ENCODE assay signal across 25 mouse cellular contexts in genomic region chr7:127611011-127611410, GRCm38 (mm10). TPM values are rescaled to one million over a fixed set of nuclear protein-coding genes. Genes with fewer than 3 reads are reported as not detected.
DNase-seq lines count a peak whose midpoint lies in the region; ATAC-seq and TF ChIP-seq lines count a peak whose summit lies in the region.
"Had no signal": no experiment of that assay in that cellular context is flagged by ENCODE, and none has a peak within 500 bp of the region (broad histone marks: within the 10 kb centered on the region; RNA-seq: fewer than 3 reads in every experiment).

No protein-coding gene starts in this region.

- H3K27ac ChIP-seq in embryonic facial prominence, embryonic 12.5 days = no peak overlapping the region
- no peak overlapping the region for H3K27ac ChIP-seq in embryonic facial prominence, embryonic 10.5 days (replicated peaks)
- H3K27ac ChIP-seq in ES-E14 (ENCODE audit: insufficient read depth, low read depth, low read length, poor library complexity, severe bottlenecking) = peak overlapping the region; percentile 13; the same call in 1 of the 2 replicates
- H3K27ac ChIP-seq: forebrain, embryonic 10.5 days; forebrain, embryonic 15.5 days; heart, embryonic 10.5 days; heart, embryonic 13.5 days; hindbrain, embryonic 14.5 days; hindbrain, postnatal 0 days had no signal

- no peak for DNase-seq in embryonic facial prominence, embryonic 10.5 days (ENCODE audit: low spot score)
- peak; percentile 87 for DNase-seq in heart, adult 11 months
- DNase-seq in heart, adult 8-10 months (ENCODE audit: low spot score) = no peak
- no peak for DNase-seq in ES-E14 (ENCODE audit: low read depth, low spot score)
- DNase-seq in layer of hippocampus, adult 18-20 months (ENCODE audit: low spot score in 2 of 2) = no peak
- DNase-seq in lung, postnatal 10 days = no peak
- DNase-seq: adrenal gland, adult 2 months; adrenal gland, postnatal 14 days; cerebellum, adult 11 months; cerebellum, adult 9-11 months; gastrocnemius, postnatal 10 days; heart, adult 18-20 months; heart, postnatal 14 days; heart, postnatal 4 days had no signal

- peaks cover 68% of the 10 kb centered on the region for H3K36me3 ChIP-seq in embryonic facial prominence, embryonic 12.5 days
- peaks cover 77% of the 10 kb centered on the region for H3K36me3 ChIP-seq in embryonic facial prominence, embryonic 10.5 days (replicated peaks)
- peaks cover 30% of the 10 kb centered on the region for H3K36me3 ChIP-seq in ES-E14 (ENCODE audit: control insufficient read depth, insufficient read depth, low read length, poor library complexity, severe bottlenecking)

- H3K4me1 ChIP-seq in embryonic facial prominence, embryonic 12.5 days = peaks cover 13% of the 10 kb centered on the region
- H3K4me1 ChIP-seq in embryonic facial prominence, embryonic 10.5 days = peaks cover 20% of the 10 kb centered on the region
- H3K4me1 ChIP-seq in ES-E14 (ENCODE audit: control insufficient read depth in 2 of 2, insufficient read depth in 2 of 2, low read length in 2 of 2, poor library complexity in 1 of 2) = peaks cover 0 to 3% of the 10 kb centered on the region in 2 experiments; a peak in 1 of 4 replicates

- H3K4me2 ChIP-seq in embryonic facial prominence, embryonic 12.5 days (replicated peaks) = no peak overlapping the region
- H3K4me2 ChIP-seq: forebrain, embryonic 15.5 days; heart, embryonic 13.5 days; hindbrain, embryonic 14.5 days had no signal

- 0 out of 2 replicates have a peak overlapping the region, but pooled peaks have one; percentile 4 for H3K4me3 ChIP-seq in embryonic facial prominence, embryonic 12.5 days
- no peak overlapping the region for H3K4me3 ChIP-seq in embryonic facial prominence, embryonic 10.5 days
- no peak overlapping the region for H3K4me3 ChIP-seq in ES-E14 (ENCODE audit: insufficient read depth in 1 of 2, low read depth in 1 of 2, low read length in 2 of 2, poor library complexity in 1 of 2, severe bottlenecking in 1 of 2)
- H3K4me3 ChIP-seq: forebrain, embryonic 10.5 days; forebrain, embryonic 15.5 days; heart, embryonic 10.5 days; heart, embryonic 13.5 days had no signal

- no peak for ATAC-seq in embryonic facial prominence, embryonic 12.5 days (ENCODE audit: insufficient number of reproducible peaks, insufficient read depth, low FRiP score, low TSS enrichment)
- ATAC-seq: forebrain, embryonic 15.5 days; hindbrain, postnatal 0 days; inflammation-experienced regulatory T-cells, adult 6 months; intestine, embryonic 16.5 days had no signal

- H3K9ac ChIP-seq in embryonic facial prominence, embryonic 12.5 days = no peak overlapping the region
- no peak overlapping the region for H3K9ac ChIP-seq in ES-E14 (ENCODE audit: insufficient read depth, low read depth, low read length, poor library complexity, severe bottlenecking)
- H3K9ac ChIP-seq: forebrain, embryonic 15.5 days; heart, embryonic 13.5 days; hindbrain, embryonic 14.5 days had no signal

- in situ Hi-C loops in ES-E14 (cut with MboI; ENCODE audit: low sequenced_read_pairs in 2 of 2, unreplicated experiment in 2 of 2) = no loop called here

- no peaks in the 10 kb centered on the region for H3K27me3 ChIP-seq in embryonic facial prominence, embryonic 12.5 days
- H3K27me3 ChIP-seq in embryonic facial prominence, embryonic 10.5 days (replicated peaks; ENCODE audit: low read depth, poor library complexity, severe bottlenecking) = no peaks in the 10 kb centered on the region
- H3K27me3 ChIP-seq: forebrain, embryonic 15.5 days; heart, embryonic 13.5 days had no signal

- WGBS in embryonic facial prominence, embryonic 12.5 days = 96% methylated on average over 29 of the region's 29 CpGs
- WGBS in embryonic facial prominence, embryonic 10.5 days = 97% methylated on average over 29 of the region's 29 CpGs

- H3K9me3 ChIP-seq in embryonic facial prominence, embryonic 12.5 days = peaks cover 5% of the 10 kb centered on the region; the same call in 1 of the 2 replicates
- peaks cover 15% of the 10 kb centered on the region; the same call in 1 of the 2 replicates for H3K9me3 ChIP-seq in embryonic facial prominence, embryonic 10.5 days
- H3K9me3 ChIP-seq in ES-E14 (ENCODE audit: control insufficient read depth, insufficient read depth, low read depth, low read length) = peaks cover 14% of the 10 kb centered on the region
- H3K9me3 ChIP-seq: forebrain, embryonic 15.5 days had no signal

TF ChIP-seq in ES-E14, 5 proteins besides CTCF, POLR2A, EP300 and RAD21:
- TF ChIP-seq ZNF384 (IDR thresholded peaks at IDR 0.05; ENCODE audit: low read depth, low read length) (no peak), CHD2 (IDR thresholded peaks at IDR 0.05; ENCODE audit: low read depth, low read length) (no peak), ZC3H11A (IDR thresholded peaks at IDR 0.05; ENCODE audit: borderline replicate concordance, low read depth, low read length) (no peak), HCFC1 (IDR thresholded peaks at IDR 0.05; ENCODE audit: borderline replicate concordance, insufficient read depth, low read length) (no peak), MAFK (IDR thresholded peaks at IDR 0.05; ENCODE audit: insufficient read depth, low read depth, low read length) (no peak)

RNA-seq across cellular contexts. Expression of gene Zfp629, which starts 4.6 kb away (rescaled TPM):
- 24.6 and 25.1 TPM in 2 replicates for polyA plus RNA-seq in embryonic facial prominence, embryonic 12.5 days (2016; fragmentation: Nextera tagmentation; extraction: Ambion mirVana)
- 31.6 and 33.6 TPM in 2 replicates for polyA plus RNA-seq in embryonic facial prominence, embryonic 10.5 days (2016; fragmentation: Nextera tagmentation; extraction: Ambion mirVana)
- 10 to 100 TPM; 19.9 to 23.4 (median 20.0) TPM for total RNA-seq in heart, adult 8-10 months (2022)
- total RNA-seq in ES-E14 (2012; rRNA removed) = 2.1 and 2.9 TPM in 2 replicates
- total RNA-seq in layer of hippocampus, adult 18-20 months (2021) = 10 to 100 TPM; 20.1 to 21.6 TPM

RNA-seq across cellular contexts. Expression of gene Rnf40, which starts 22.4 kb away (rescaled TPM):
- polyA plus RNA-seq in embryonic facial prominence, embryonic 12.5 days (2016; fragmentation: Nextera tagmentation; extraction: Ambion mirVana) = 63.0 and 66.2 TPM in 2 replicates
- polyA plus RNA-seq in embryonic facial prominence, embryonic 10.5 days (2016; fragmentation: Nextera tagmentation; extraction: Ambion mirVana) = 61.2 and 64.2 TPM in 2 replicates
- total RNA-seq in heart, adult 8-10 months (2022) = 10 to 100 TPM; 38.1 to 42.6 (median 40.3) TPM
- total RNA-seq in ES-E14 (2012; rRNA removed) = 71.0 and 94.9 TPM in 2 replicates
- 10 to 100 TPM; 67.4 to 67.9 TPM for total RNA-seq in layer of hippocampus, adult 18-20 months (2021)

RNA-seq across cellular contexts. Expression of gene Ccdc189, which starts 22.6 kb away (rescaled TPM):
- polyA plus RNA-seq in embryonic facial prominence, embryonic 12.5 days (2016; fragmentation: Nextera tagmentation; extraction: Ambion mirVana) = 11.0 and 11.3 TPM in 2 replicates
- polyA plus RNA-seq in embryonic facial prominence, embryonic 10.5 days (2016; fragmentation: Nextera tagmentation; extraction: Ambion mirVana) = 11.8 and 15.3 TPM in 2 replicates
- total RNA-seq in heart, adult 8-10 months (2022) = 10 to 100 TPM; 10.1 to 15.2 (median 14.4) TPM
- total RNA-seq in ES-E14 (2012; rRNA removed) = 3.8 and 6.0 TPM in 2 replicates
- 10 to 100 TPM in 1 of 2 experiments, 1 to 10 TPM in 1; 9.5 to 10.4 TPM for total RNA-seq in layer of hippocampus, adult 18-20 months (2021)

RNA-seq across cellular contexts. Expression of gene Phkg2, which starts 37.9 kb away (rescaled TPM):
- polyA plus RNA-seq in embryonic facial prominence, embryonic 12.5 days (2016; fragmentation: Nextera tagmentation; extraction: Ambion mirVana) = 39.3 and 42.9 TPM in 2 replicates
- 40.7 and 43.4 TPM in 2 replicates for polyA plus RNA-seq in embryonic facial prominence, embryonic 10.5 days (2016; fragmentation: Nextera tagmentation; extraction: Ambion mirVana)
- 10 to 100 TPM; 12.1 to 20.9 (median 17.3) TPM for total RNA-seq in heart, adult 8-10 months (2022)
- total RNA-seq in ES-E14 (2012; rRNA removed) = 32.1 and 46.1 TPM in 2 replicates
- 10 to 100 TPM; 76.7 to 80.5 TPM for total RNA-seq in layer of hippocampus, adult 18-20 months (2021)

RNA-seq across cellular contexts. Expression of gene Tmem265, which starts 49.8 kb away (rescaled TPM):
- polyA plus RNA-seq in embryonic facial prominence, embryonic 12.5 days (2016; fragmentation: Nextera tagmentation; extraction: Ambion mirVana) = 4.8 and 5.7 TPM in 2 replicates
- polyA plus RNA-seq in embryonic facial prominence, embryonic 10.5 days (2016; fragmentation: Nextera tagmentation; extraction: Ambion mirVana) = 5.1 and 7.3 TPM in 2 replicates
- total RNA-seq in heart, adult 8-10 months (2022) = not detected
- 5.0 TPM in 1 of 2 replicates, not detected in the other for total RNA-seq in ES-E14 (2012; rRNA removed)
- 1 to 10 TPM in 1 of 2 experiments, not detected in 1; 1.6 TPM for total RNA-seq in layer of hippocampus, adult 18-20 months (2021)
- total RNA-seq: adrenal gland, adult 2 months; adrenal gland, postnatal 14 days; adrenal gland, postnatal 4 days; gastrocnemius, postnatal 10 days; heart, adult 18-20 months; heart, postnatal 14 days had no signal
- polyA plus RNA-seq: cerebellum, adult 2 months had no signal
